ENCODE assay signal across 13 mouse cellular contexts in genomic region chr6:52196811-52197210, GRCm38 (mm10). TPM values are rescaled to one million over a fixed set of nuclear protein-coding genes. Genes with fewer than 3 reads are reported as not detected.
A peak's percentile ranks its signal among the peaks of the same experiment; 100 is the strongest.
DNase-seq lines count a peak whose midpoint lies in the region; ATAC-seq lines count a peak whose summit lies in the region.
"Had no signal": no experiment of that assay in that cellular context is flagged by ENCODE, and none has a peak within 500 bp of the region (broad histone marks: within the 10 kb centered on the region; RNA-seq: fewer than 3 reads in every experiment).

No protein-coding gene starts in this region.

- DNase-seq in lung, adult 18-20 months, result no peak
- peak; percentile 5 for DNase-seq in kidney, postnatal 10 days
- DNase-seq in ovary, postnatal 10 days (ENCODE audit: low spot score), result no peak
- DNase-seq in heart, postnatal 10 days, result no peak
- DNase-seq: cerebellum, adult 9-10 months had no signal

- intact Hi-C loops in heart, postnatal 10 days (cut with DNase I), result loop anchor here (2.0 kb wide), 2 partner anchors 192 to 326 kb away; no protein-coding TSS in a partner anchor

- ATAC-seq in lung, embryonic 15.5 days (ENCODE audit: borderline replicate concordance, extremely low read depth, low FRiP score, low TSS enrichment), result no peak
- ATAC-seq in hindbrain, embryonic 15.5 days (ENCODE audit: low FRiP score, low read depth), result no peak
- ATAC-seq in stomach, embryonic 16.5 days (ENCODE audit: insufficient read depth, low FRiP score), result no peak

- peak overlapping the region; percentile 4; the same call in 1 of the 2 replicates for H3K9ac ChIP-seq in lung, embryonic 15.5 days
- no peak overlapping the region for H3K9ac ChIP-seq in hindbrain, embryonic 15.5 days
- H3K9ac ChIP-seq in stomach, embryonic 16.5 days (ENCODE audit: low read length), result peak overlapping the region; percentile 58
- H3K9ac ChIP-seq: limb, embryonic 13.5 days had no signal

- no peaks in the 10 kb centered on the region for H3K9me3 ChIP-seq in lung, embryonic 15.5 days
- no peaks in the 10 kb centered on the region for H3K9me3 ChIP-seq in hindbrain, embryonic 15.5 days
- no peaks in the 10 kb centered on the region for H3K9me3 ChIP-seq in stomach, embryonic 16.5 days (replicated peaks; ENCODE audit: control insufficient read depth, low read length)
- H3K9me3 ChIP-seq: limb, embryonic 13.5 days had no signal

- H3K4me2 ChIP-seq in lung, embryonic 15.5 days, result peak overlapping the region; percentile 66
- peak overlapping the region; percentile 37 for H3K4me2 ChIP-seq in hindbrain, embryonic 15.5 days
- H3K4me2 ChIP-seq in stomach, embryonic 16.5 days (ENCODE audit: low read depth, low read length), result peak overlapping the region; percentile 45
- H3K4me2 ChIP-seq: limb, embryonic 13.5 days had no signal

- 8% methylated on average over 9 of the region's 9 CpGs for WGBS in lung, embryonic 15.5 days
- 10% methylated on average over 9 of the region's 9 CpGs for WGBS in hindbrain, embryonic 15.5 days
- 14% methylated on average over 9 of the region's 9 CpGs for WGBS in stomach, embryonic 16.5 days

- peaks cover 46% of the 10 kb centered on the region for H3K4me1 ChIP-seq in lung, embryonic 15.5 days
- H3K4me1 ChIP-seq in hindbrain, embryonic 15.5 days (replicated peaks), result no peaks in the 10 kb centered on the region; the same call in 1 of the 2 replicates
- H3K4me1 ChIP-seq in stomach, embryonic 16.5 days (ENCODE audit: control insufficient read depth, insufficient read depth, low read length), result peaks cover 29% of the 10 kb centered on the region

- H3K36me3 ChIP-seq in lung, embryonic 15.5 days, result no peaks in the 10 kb centered on the region
- no peaks in the 10 kb centered on the region for H3K36me3 ChIP-seq in hindbrain, embryonic 15.5 days
- H3K36me3 ChIP-seq in stomach, embryonic 16.5 days (ENCODE audit: control insufficient read depth, insufficient read depth, low read length), result no peaks in the 10 kb centered on the region

- H3K27me3 ChIP-seq in lung, embryonic 15.5 days, result peaks cover 79% of the 10 kb centered on the region
- peaks cover 84% of the 10 kb centered on the region for H3K27me3 ChIP-seq in hindbrain, embryonic 15.5 days
- peaks cover 8% of the 10 kb centered on the region; the same call in 1 of the 2 replicates for H3K27me3 ChIP-seq in stomach, embryonic 16.5 days (ENCODE audit: control insufficient read depth, insufficient read depth, low read length)

- peak overlapping the region; percentile 82 for H3K27ac ChIP-seq in lung, embryonic 15.5 days
- peak overlapping the region; percentile 77 for H3K27ac ChIP-seq in hindbrain, embryonic 15.5 days (replicated peaks)
- H3K27ac ChIP-seq in stomach, embryonic 16.5 days (ENCODE audit: low read length), result peak overlapping the region; percentile 89
- H3K27ac ChIP-seq: limb, embryonic 13.5 days; macrophage had no signal

- 0 out of 2 replicates have a peak overlapping the region, but pooled peaks have one; percentile 1 for H3K4me3 ChIP-seq in lung, embryonic 15.5 days
- no peak overlapping the region for H3K4me3 ChIP-seq in hindbrain, embryonic 15.5 days
- H3K4me3 ChIP-seq in stomach, embryonic 16.5 days (replicated peaks; ENCODE audit: low read length), result peak overlapping the region; percentile 23
- H3K4me3 ChIP-seq: limb, embryonic 13.5 days had no signal

RNA-seq across cellular contexts. Expression of gene Hoxa4, which starts 5.3 kb away (rescaled TPM):
- polyA plus RNA-seq in lung, embryonic 15.5 days (2015; fragmentation: Nextera tagmentation; extraction: Ambion mirVana), result 4.1 and 4.2 TPM in 2 replicates
- polyA plus RNA-seq in hindbrain, embryonic 15.5 days (2015; fragmentation: Nextera tagmentation; extraction: Ambion mirVana), result 10.6 and 12.2 TPM in 2 replicates
- polyA plus RNA-seq in stomach, embryonic 16.5 days (2015; fragmentation: Nextera tagmentation; extraction: Ambion mirVana), result 2.5 and 2.8 TPM in 2 replicates
- total RNA-seq in heart, postnatal 10 days (2021), result 1 to 10 TPM in 1 of 2 experiments, under 1 TPM in 1; 0.69 to 1.3 TPM
- total RNA-seq: layer of hippocampus, postnatal 14 days had no signal

RNA-seq across cellular contexts. Expression of gene Hoxa5, which starts 7.6 kb away (rescaled TPM):
- polyA plus RNA-seq in lung, embryonic 15.5 days (2015; fragmentation: Nextera tagmentation; extraction: Ambion mirVana), result 48.2 and 48.7 TPM in 2 replicates
- polyA plus RNA-seq in hindbrain, embryonic 15.5 days (2015; fragmentation: Nextera tagmentation; extraction: Ambion mirVana), result 105 and 115 TPM in 2 replicates
- polyA plus RNA-seq in stomach, embryonic 16.5 days (2015; fragmentation: Nextera tagmentation; extraction: Ambion mirVana), result 8.8 and 11.0 TPM in 2 replicates
- total RNA-seq in heart, postnatal 10 days (2021), result 1 to 10 TPM; 1.2 to 1.6 TPM
- total RNA-seq: layer of hippocampus, postnatal 14 days had no signal

RNA-seq across cellular contexts. Expression of gene Hoxa6, which starts 11.7 kb away (rescaled TPM):
- 2.9 and 3.1 TPM in 2 replicates for polyA plus RNA-seq in lung, embryonic 15.5 days (2015; fragmentation: Nextera tagmentation; extraction: Ambion mirVana)
- 10.4 and 13.4 TPM in 2 replicates for polyA plus RNA-seq in hindbrain, embryonic 15.5 days (2015; fragmentation: Nextera tagmentation; extraction: Ambion mirVana)
- polyA plus RNA-seq in stomach, embryonic 16.5 days (2015; fragmentation: Nextera tagmentation; extraction: Ambion mirVana), result 1.3 and 1.4 TPM in 2 replicates
- total RNA-seq in heart, postnatal 10 days (2021), result not detected
- total RNA-seq: heart, adult 8-10 months; layer of hippocampus, postnatal 14 days had no signal
- polyA plus RNA-seq: macrophage had no signal

RNA-seq across cellular contexts. Expression of gene Hoxa3, which starts 16.3 kb away (rescaled TPM):
- 7.5 and 9.4 TPM in 2 replicates for polyA plus RNA-seq in lung, embryonic 15.5 days (2015; fragmentation: Nextera tagmentation; extraction: Ambion mirVana)
- 15.7 and 16.3 TPM in 2 replicates for polyA plus RNA-seq in hindbrain, embryonic 15.5 days (2015; fragmentation: Nextera tagmentation; extraction: Ambion mirVana)
- 6.0 and 7.4 TPM in 2 replicates for polyA plus RNA-seq in stomach, embryonic 16.5 days (2015; fragmentation: Nextera tagmentation; extraction: Ambion mirVana)
- total RNA-seq in heart, postnatal 10 days (2021), result 1 to 10 TPM; 1.5 TPM
- total RNA-seq: layer of hippocampus, postnatal 14 days had no signal

RNA-seq across cellular contexts. Expression of gene Gm28308, which starts 16.3 kb away (rescaled TPM):
- not detected in 2 replicates for polyA plus RNA-seq in lung, embryonic 15.5 days (2015; fragmentation: Nextera tagmentation; extraction: Ambion mirVana)
- not detected in 2 replicates for polyA plus RNA-seq in hindbrain, embryonic 15.5 days (2015; fragmentation: Nextera tagmentation; extraction: Ambion mirVana)
- not detected in 2 replicates for polyA plus RNA-seq in stomach, embryonic 16.5 days (2015; fragmentation: Nextera tagmentation; extraction: Ambion mirVana)
- not detected for total RNA-seq in heart, postnatal 10 days (2021)
- total RNA-seq: hematopoietic stem cell, adult 5-6 weeks; layer of hippocampus, postnatal 14 days had no signal
- polyA plus RNA-seq: limb, embryonic 13.5 days; macrophage had no signal
